In genomic region chr13:41663501-41664195, GRCm38 (mm10) we compare ENCODE assay signal across 19 mouse cellular contexts. TPM values are rescaled to one million over a fixed set of nuclear protein-coding genes. Genes with fewer than 3 reads are reported as not detected.
A peak's percentile ranks its signal among the peaks of the same experiment; 100 is the strongest.
DNase-seq lines count a peak whose midpoint lies in the region; ATAC-seq and TF ChIP-seq lines count a peak whose summit lies in the region.
"Had no signal": no experiment of that assay in that cellular context is flagged by ENCODE, and none has a peak within 500 bp of the region (broad histone marks: within the 10 kb centered on the region; RNA-seq: fewer than 3 reads in every experiment).

No protein-coding gene starts in this region.

- H3K27ac ChIP-seq in heart, embryonic 12.5 days (ENCODE audit: poor library complexity, severe bottlenecking) = 0 out of 2 replicates have a peak overlapping the region, but pooled peaks have one; percentile 78
- no peak overlapping the region for H3K27ac ChIP-seq in heart, embryonic 11.5 days (ENCODE audit: low read depth, low read length)
- H3K27ac ChIP-seq in lung, postnatal 0 days (ENCODE audit: low read length) = peak overlapping the region; percentile 83; the same call in 1 of the 2 replicates
- no peak overlapping the region for H3K27ac ChIP-seq in stomach, postnatal 0 days (replicated peaks)
- H3K27ac ChIP-seq: embryonic facial prominence, embryonic 12.5 days; forebrain, embryonic 13.5 days; limb, embryonic 10.5 days had no signal

- H3K36me3 ChIP-seq in heart, embryonic 12.5 days = no peaks in the 10 kb centered on the region
- no peaks in the 10 kb centered on the region for H3K36me3 ChIP-seq in heart, embryonic 11.5 days (ENCODE audit: control insufficient read depth, insufficient read depth, low read length)
- H3K36me3 ChIP-seq in lung, postnatal 0 days (ENCODE audit: insufficient read depth, low read length) = no peaks in the 10 kb centered on the region
- H3K36me3 ChIP-seq in stomach, postnatal 0 days (ENCODE audit: control insufficient read depth, insufficient read depth, low read length) = no peaks in the 10 kb centered on the region
- H3K36me3 ChIP-seq: embryonic facial prominence, embryonic 12.5 days; hindbrain, embryonic 15.5 days; limb, embryonic 10.5 days; midbrain, embryonic 10.5 days had no signal

- no peak overlapping the region for H3K9ac ChIP-seq in heart, embryonic 12.5 days
- H3K9ac ChIP-seq in heart, embryonic 11.5 days (ENCODE audit: low read depth, low read length) = no peak overlapping the region
- no peak overlapping the region for H3K9ac ChIP-seq in lung, postnatal 0 days (replicated peaks; ENCODE audit: low read depth)
- H3K9ac ChIP-seq in stomach, postnatal 0 days (ENCODE audit: low read length) = no peak overlapping the region
- H3K9ac ChIP-seq: embryonic facial prominence, embryonic 12.5 days; forebrain, embryonic 13.5 days; hindbrain, embryonic 15.5 days; liver, postnatal 0 days had no signal

- no peak for TF ChIP-seq CTCF in lung, postnatal 0 days (IDR thresholded peaks at IDR 0.05)
- no peak for TF ChIP-seq CTCF in stomach, postnatal 0 days (IDR thresholded peaks at IDR 0.05; ENCODE audit: low read depth)

- peaks cover 39% of the 10 kb centered on the region for H3K4me1 ChIP-seq in heart, embryonic 12.5 days (replicated peaks)
- H3K4me1 ChIP-seq in heart, embryonic 11.5 days (ENCODE audit: control insufficient read depth, insufficient read depth, low read length) = peaks cover 24% of the 10 kb centered on the region
- peaks cover 13% of the 10 kb centered on the region; the same call in 1 of the 2 replicates for H3K4me1 ChIP-seq in lung, postnatal 0 days (ENCODE audit: insufficient read depth, low read depth, low read length)
- H3K4me1 ChIP-seq in stomach, postnatal 0 days (replicated peaks; ENCODE audit: control insufficient read depth, insufficient read depth) = peaks cover 3% of the 10 kb centered on the region; the same call in 1 of the 2 replicates

- no peak for ATAC-seq in heart, embryonic 12.5 days (ENCODE audit: insufficient number of reproducible peaks, low FRiP score)
- no peak for ATAC-seq in heart, embryonic 11.5 days (replicated peaks; ENCODE audit: insufficient number of reproducible peaks, low FRiP score, low TSS enrichment)
- no peak for ATAC-seq in lung, postnatal 0 days
- peak; percentile 73 for ATAC-seq in megakaryocyte progenitor cell, adult 5-6 weeks (replicated peaks; ENCODE audit: poor library complexity)
- ATAC-seq in stomach, postnatal 0 days (ENCODE audit: low FRiP score, low TSS enrichment) = no peak

- DNase-seq in lung, postnatal 0 days (ENCODE audit: low spot score) = no peak
- no peak for DNase-seq in lung, postnatal 36 days
- peak; percentile 39 for DNase-seq in induced T-regulatory cell, adult 2 months (ENCODE audit: low read depth)
- DNase-seq in stomach, postnatal 0 days (ENCODE audit: low spot score) = no peak
- DNase-seq in left cerebral cortex, adult 8-10 months (ENCODE audit: low spot score in 2 of 2) = no peak
- DNase-seq: B cell, adult 2 months; cerebellum, adult 9-10 months; liver, postnatal 0 days; right cerebral cortex, adult 18-20 months; thymus, postnatal 14 days had no signal

- TF ChIP-seq EP300 in lung, postnatal 0 days (IDR thresholded peaks at IDR 0.05) = no peak
- no peak for TF ChIP-seq EP300 in stomach, postnatal 0 days (optimal IDR thresholded peaks at IDR 0.05)

- no peaks in the 10 kb centered on the region for H3K27me3 ChIP-seq in heart, embryonic 12.5 days (replicated peaks)
- no peaks in the 10 kb centered on the region for H3K27me3 ChIP-seq in heart, embryonic 11.5 days (ENCODE audit: control insufficient read depth, insufficient read depth, low read length)
- H3K27me3 ChIP-seq in lung, postnatal 0 days (replicated peaks; ENCODE audit: insufficient read depth, low read length) = no peaks in the 10 kb centered on the region
- no peaks in the 10 kb centered on the region for H3K27me3 ChIP-seq in stomach, postnatal 0 days (ENCODE audit: control insufficient read depth, insufficient read depth, low read length)
- H3K27me3 ChIP-seq: embryonic facial prominence, embryonic 12.5 days; forebrain, embryonic 13.5 days; hindbrain, embryonic 15.5 days had no signal

- H3K4me3 ChIP-seq in heart, embryonic 12.5 days = no peak overlapping the region
- H3K4me3 ChIP-seq in heart, embryonic 11.5 days (ENCODE audit: low read depth, low read length) = no peak overlapping the region
- no peak overlapping the region for H3K4me3 ChIP-seq in lung, postnatal 0 days (ENCODE audit: low read depth, low read length)
- no peak overlapping the region for H3K4me3 ChIP-seq in stomach, postnatal 0 days (ENCODE audit: low read depth, low read length)
- H3K4me3 ChIP-seq: embryonic facial prominence, embryonic 12.5 days; erythroblast, embryonic 14.5 days; forebrain, embryonic 13.5 days; hindbrain, embryonic 15.5 days; limb, embryonic 10.5 days; midbrain, embryonic 10.5 days had no signal

- H3K4me2 ChIP-seq in heart, embryonic 12.5 days = no peak overlapping the region
- H3K4me2 ChIP-seq in heart, embryonic 11.5 days = no peak overlapping the region
- H3K4me2 ChIP-seq in lung, postnatal 0 days (replicated peaks; ENCODE audit: low read depth, low read length) = no peak overlapping the region
- no peak overlapping the region for H3K4me2 ChIP-seq in stomach, postnatal 0 days (replicated peaks; ENCODE audit: low read depth)
- H3K4me2 ChIP-seq: embryonic facial prominence, embryonic 12.5 days; forebrain, embryonic 13.5 days; hindbrain, embryonic 15.5 days had no signal

- 88% methylated on average over 14 of the region's 14 CpGs for WGBS in heart, embryonic 12.5 days
- WGBS in heart, embryonic 11.5 days (ENCODE audit: insufficient replicate concordance) = 87% methylated on average over 14 of the region's 14 CpGs
- WGBS in lung, postnatal 0 days = 80% methylated on average over 14 of the region's 14 CpGs
- WGBS in stomach, postnatal 0 days = 79% methylated on average over 14 of the region's 14 CpGs

- no peaks in the 10 kb centered on the region for H3K9me3 ChIP-seq in heart, embryonic 12.5 days (replicated peaks)
- H3K9me3 ChIP-seq in heart, embryonic 11.5 days (replicated peaks; ENCODE audit: control insufficient read depth, low read length) = no peaks in the 10 kb centered on the region
- no peaks in the 10 kb centered on the region for H3K9me3 ChIP-seq in lung, postnatal 0 days (ENCODE audit: low read length)
- H3K9me3 ChIP-seq in stomach, postnatal 0 days (ENCODE audit: control insufficient read depth, low read length) = no peaks in the 10 kb centered on the region
- H3K9me3 ChIP-seq: embryonic facial prominence, embryonic 12.5 days; forebrain, embryonic 13.5 days; hindbrain, embryonic 15.5 days; limb, embryonic 10.5 days; midbrain, embryonic 10.5 days had no signal

RNA-seq across cellular contexts. Expression of gene Tmem170b, which starts 57.9 kb away (rescaled TPM):
- polyA plus RNA-seq in heart, embryonic 12.5 days (2016; fragmentation: Nextera tagmentation; extraction: Ambion mirVana) = 17.8 and 18.2 TPM in 2 replicates
- 17.6 and 20.3 TPM in 2 replicates for polyA plus RNA-seq in heart, embryonic 11.5 days (2014; fragmentation: Nextera tagmentation; extraction: Ambion mirVana)
- 11.6 and 12.1 TPM in 2 replicates for polyA plus RNA-seq in lung, postnatal 0 days (2015; fragmentation: Nextera tagmentation; extraction: Ambion mirVana)
- 27.3 and 31.5 TPM in 2 replicates for total RNA-seq in megakaryocyte progenitor cell, adult 5-6 weeks (2015)
- 18.9 and 22.4 TPM in 2 replicates for total RNA-seq in megakaryocyte progenitor cell, adult 5-6 weeks (2017)
- 4.6 and 4.9 TPM in 2 replicates for polyA plus RNA-seq in stomach, postnatal 0 days (2015; fragmentation: Nextera tagmentation; extraction: Ambion mirVana)
- 10 to 100 TPM; 78.7 to 83.4 (median 80.8) TPM for total RNA-seq in left cerebral cortex, adult 8-10 months (2022)

Comparison
In these comparisons a context has a peak if more than half of its experiments do, and no peak if none do; other contexts are left out.
1. H3K27ac ChIP-seq: peak in heart, embryonic 12.5 days (single experiment) and lung, postnatal 0 days (single experiment); none in heart, embryonic 11.5 days (single experiment) and stomach, postnatal 0 days (single experiment).